Mouse (Mus musculus): ENCODE data around the gene Cdh20. TPM values are rescaled to one million over a fixed set of nuclear protein-coding genes. Genes with fewer than 3 reads are reported as not detected.

Cdh20 gene
- polyA plus RNA-seq, 1 experiment, result 0.38 TPM

DNA sequence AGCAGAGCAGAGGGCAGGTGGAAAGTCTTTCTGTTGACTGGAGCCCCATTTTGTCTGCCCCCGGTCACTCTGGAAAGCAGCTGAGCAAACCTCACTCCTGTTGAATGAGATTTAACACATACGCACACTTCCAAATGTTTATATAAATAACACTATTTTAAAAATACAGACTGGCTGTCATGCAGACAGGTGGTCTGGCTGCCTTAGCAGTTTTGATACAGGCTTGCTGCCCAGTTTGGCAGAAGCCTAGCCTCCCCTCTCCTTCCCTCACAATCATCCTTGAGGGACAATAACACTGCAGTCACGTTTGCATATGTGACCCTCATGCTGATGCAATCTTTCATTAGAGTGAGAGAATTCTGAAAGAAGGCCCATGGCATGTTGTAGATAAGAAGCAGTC, 144.1 kb downstream of the Cdh20 start:
- H3K4me3 ChIP-seq (ENCODE audit: control insufficient read depth, low read depth, low read length), result no peak overlapping the region
- H3K27ac ChIP-seq (ENCODE audit: control insufficient read depth, insufficient read depth, low read depth, low read length), result no peak overlapping the region
- H3K27me3 ChIP-seq (ENCODE audit: control insufficient read depth, insufficient read depth, low read length), result no peaks in the 10 kb centered on the region
- H3K4me1 ChIP-seq (ENCODE audit: control insufficient read depth, insufficient read depth, low read length), result no peaks in the 10 kb centered on the region
- no peak for TF ChIP-seq POLR2A (IDR thresholded peaks at IDR 0.05; ENCODE audit: control insufficient read depth, low read depth, low read length)
- no peak for TF ChIP-seq CTCF (IDR thresholded peaks at IDR 0.05; ENCODE audit: control insufficient read depth, insufficient read depth, insufficient replicate concordance, low read depth, low read length)
- no peaks in the 10 kb centered on the region for H3K36me3 ChIP-seq (ENCODE audit: control insufficient read depth, insufficient read depth, low read length)

- H3K36me3 ChIP-seq (ENCODE audit: control insufficient read depth, insufficient read depth, low read length), result no peaks in the 10 kb centered on the region
- no peaks in the 10 kb centered on the region for H3K27me3 ChIP-seq (ENCODE audit: control insufficient read depth, insufficient read depth, low read length)
- H3K27ac ChIP-seq (ENCODE audit: control insufficient read depth, insufficient read depth, low read depth, low read length), result no peak overlapping the region
- H3K4me3 ChIP-seq (ENCODE audit: control insufficient read depth, low read depth, low read length), result no peak overlapping the region
- no peaks in the 10 kb centered on the region for H3K4me1 ChIP-seq (ENCODE audit: control insufficient read depth, insufficient read depth, low read length)
- TF ChIP-seq CTCF (IDR thresholded peaks at IDR 0.05; ENCODE audit: control insufficient read depth, insufficient read depth, insufficient replicate concordance, low read depth, low read length) (no peak), POLR2A (IDR thresholded peaks at IDR 0.05; ENCODE audit: control insufficient read depth, low read depth, low read length) (no peak)
These were observed 148.2 kb downstream of the Cdh20 start for GRCm38 (mm10) chr1:104916507-104916906.

DNA sequence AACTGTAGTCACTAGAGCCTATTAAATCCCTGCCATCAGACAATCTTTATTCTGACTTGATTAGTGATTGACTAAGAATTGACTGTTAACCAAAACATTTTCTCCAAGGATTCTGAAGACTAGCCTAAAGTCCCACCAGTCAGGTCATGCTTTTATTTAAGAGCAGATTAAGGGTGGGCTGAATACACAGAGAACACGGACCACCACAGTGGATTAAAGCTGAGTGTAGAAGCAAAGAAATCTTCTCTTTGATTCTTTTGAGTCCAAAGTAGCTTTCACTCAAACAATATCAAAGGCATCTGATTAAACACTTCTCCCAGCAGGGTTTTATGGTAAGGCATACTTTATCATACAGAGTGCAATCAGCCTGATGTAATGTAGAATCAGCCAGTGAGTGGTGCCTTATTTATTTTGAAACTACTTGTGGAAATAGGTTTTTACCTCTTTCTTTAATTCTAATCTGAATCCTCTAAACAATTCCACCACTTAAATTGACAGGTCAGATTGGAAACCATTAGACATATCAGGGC, 149.0 kb downstream of the Cdh20 start:
- Histone ChIP-seq H3K27ac (ENCODE audit: control insufficient read depth, insufficient read depth, low read depth, low read length) (no peak overlapping the region), H3K4me1 (ENCODE audit: control insufficient read depth, insufficient read depth, low read length) (no peaks in the 10 kb centered on the region), H3K27me3 (ENCODE audit: control insufficient read depth, insufficient read depth, low read length) (no peaks in the 10 kb centered on the region), H3K4me3 (ENCODE audit: control insufficient read depth, low read depth, low read length) (no peak overlapping the region), H3K36me3 (ENCODE audit: control insufficient read depth, insufficient read depth, low read length) (no peaks in the 10 kb centered on the region)
- TF ChIP-seq POLR2A (IDR thresholded peaks at IDR 0.05; ENCODE audit: control insufficient read depth, low read depth, low read length), result no peak
- TF ChIP-seq CTCF (IDR thresholded peaks at IDR 0.05; ENCODE audit: control insufficient read depth, insufficient read depth, insufficient replicate concordance, low read depth, low read length), result no peak

DNA sequence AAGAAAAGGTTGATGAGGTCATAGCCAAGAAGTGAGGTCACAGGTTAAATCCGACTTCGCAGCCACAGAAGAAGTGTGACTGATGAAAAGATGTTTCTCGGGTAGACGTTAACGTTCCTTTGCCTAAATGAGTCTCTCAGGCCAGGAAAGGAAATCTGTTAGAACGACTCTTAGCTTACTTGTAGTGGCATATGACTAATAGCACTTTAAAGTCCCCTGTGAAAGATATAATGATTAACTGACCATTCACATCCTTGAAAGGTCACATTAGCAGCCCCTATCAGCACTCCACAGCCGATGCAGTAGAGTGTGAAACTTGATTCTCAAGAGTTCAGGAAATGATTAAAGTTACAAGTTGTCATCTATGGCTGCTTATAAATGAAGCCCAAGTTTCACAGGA, 164.7 kb downstream of the Cdh20 start:
- H3K4me1 ChIP-seq (ENCODE audit: control insufficient read depth, insufficient read depth, low read length), result no peaks in the 10 kb centered on the region
- no peaks in the 10 kb centered on the region for H3K27me3 ChIP-seq (ENCODE audit: control insufficient read depth, insufficient read depth, low read length)
- no peak overlapping the region for H3K4me3 ChIP-seq (ENCODE audit: control insufficient read depth, low read depth, low read length)
- no peaks in the 10 kb centered on the region for H3K36me3 ChIP-seq (ENCODE audit: control insufficient read depth, insufficient read depth, low read length)
- H3K27ac ChIP-seq (ENCODE audit: control insufficient read depth, insufficient read depth, low read depth, low read length), result no peak overlapping the region
- TF ChIP-seq POLR2A (IDR thresholded peaks at IDR 0.05; ENCODE audit: control insufficient read depth, low read depth, low read length) (no peak), CTCF (IDR thresholded peaks at IDR 0.05; ENCODE audit: control insufficient read depth, insufficient read depth, insufficient replicate concordance, low read depth, low read length) (no peak)

GRCm38 (mm10) chr1:104936966-104937365, 168.6 kb downstream of the Cdh20 start:
- H3K27ac ChIP-seq (ENCODE audit: control insufficient read depth, insufficient read depth, low read depth, low read length), result no peak overlapping the region
- no peaks in the 10 kb centered on the region for H3K27me3 ChIP-seq (ENCODE audit: control insufficient read depth, insufficient read depth, low read length)
- H3K4me1 ChIP-seq (ENCODE audit: control insufficient read depth, insufficient read depth, low read length), result no peaks in the 10 kb centered on the region
- H3K4me3 ChIP-seq (ENCODE audit: control insufficient read depth, low read depth, low read length), result no peak overlapping the region
- H3K36me3 ChIP-seq (ENCODE audit: control insufficient read depth, insufficient read depth, low read length), result no peaks in the 10 kb centered on the region
- TF ChIP-seq CTCF (IDR thresholded peaks at IDR 0.05; ENCODE audit: control insufficient read depth, insufficient read depth, insufficient replicate concordance, low read depth, low read length) (no peak), POLR2A (IDR thresholded peaks at IDR 0.05; ENCODE audit: control insufficient read depth, low read depth, low read length) (no peak)

- no peaks in the 10 kb centered on the region for H3K27me3 ChIP-seq (ENCODE audit: control insufficient read depth, insufficient read depth, low read length)
- H3K4me1 ChIP-seq (ENCODE audit: control insufficient read depth, insufficient read depth, low read length), result no peaks in the 10 kb centered on the region
- TF ChIP-seq POLR2A (IDR thresholded peaks at IDR 0.05; ENCODE audit: control insufficient read depth, low read depth, low read length) (no peak), CTCF (IDR thresholded peaks at IDR 0.05; ENCODE audit: control insufficient read depth, insufficient read depth, insufficient replicate concordance, low read depth, low read length) (no peak)
- no peak overlapping the region for H3K4me3 ChIP-seq (ENCODE audit: control insufficient read depth, low read depth, low read length)
- H3K36me3 ChIP-seq (ENCODE audit: control insufficient read depth, insufficient read depth, low read length), result no peaks in the 10 kb centered on the region
- no peak overlapping the region for H3K27ac ChIP-seq (ENCODE audit: control insufficient read depth, insufficient read depth, low read depth, low read length)
These were observed 170.8 kb downstream of the Cdh20 start for GRCm38 (mm10) chr1:104939156-104939555.

- TF ChIP-seq POLR2A (IDR thresholded peaks at IDR 0.05; ENCODE audit: control insufficient read depth, low read depth, low read length) (no peak), CTCF (IDR thresholded peaks at IDR 0.05; ENCODE audit: control insufficient read depth, insufficient read depth, insufficient replicate concordance, low read depth, low read length) (no peak; the same call in 1 of the 2 replicates)
- Histone ChIP-seq H3K4me3 (ENCODE audit: control insufficient read depth, low read depth, low read length) (no peak overlapping the region), H3K27ac (ENCODE audit: control insufficient read depth, insufficient read depth, low read depth, low read length) (no peak overlapping the region), H3K27me3 (ENCODE audit: control insufficient read depth, insufficient read depth, low read length) (no peaks in the 10 kb centered on the region), H3K4me1 (ENCODE audit: control insufficient read depth, insufficient read depth, low read length) (no peaks in the 10 kb centered on the region), H3K36me3 (ENCODE audit: control insufficient read depth, insufficient read depth, low read length) (no peaks in the 10 kb centered on the region)
These were observed 176.3 kb downstream of the Cdh20 start for GRCm38 (mm10) chr1:104944470-104945109.
